Mouse (Mus musculus) neural tube, embryonic 12.5 days (tissue): ENCODE results near the gene Ubl5. TPM values are rescaled to one million over a fixed set of nuclear protein-coding genes. Genes with fewer than 3 reads are reported as not detected.

Experiments
- ATAC-seq: fragments of 200-750 bp; cut with Nextera tagmentation; 2 replicates; pipeline ENCODE4 v1.8.0; 2017; ENCODE audit warnings: low read depth, mild to moderate bottlenecking, moderate TSS enrichment, moderate library complexity; ENCODE audit not compliant: low FRiP score
- H3K27ac ChIP-seq: fragments of 300-500 bp; sonication (generic); 2 replicates; pipeline ENCODE4 v1.5.1; 2016
- H3K27me3 ChIP-seq: fragments of 300-500 bp; sonication (generic); replicated peaks from 2 replicates; pipeline ENCODE4 v1.6.1; 2016; ENCODE audit warnings: mild to moderate bottlenecking
- H3K36me3 ChIP-seq: fragments of 300-500 bp; sonication (generic); 2 replicates; pipeline ENCODE4 v1.6.1; 2016; ENCODE audit warnings: mild to moderate bottlenecking
- H3K4me1 ChIP-seq: fragments of 300-500 bp; sonication (generic); 2 replicates; pipeline ENCODE4 v1.6.1; 2016
- H3K4me2 ChIP-seq: fragments of 300-500 bp; sonication (generic); replicated peaks from 2 replicates; pipeline ENCODE4 v1.6.1; 2016; ENCODE audit warnings: mild to moderate bottlenecking
- H3K4me3 ChIP-seq: fragments of 300-500 bp; sonication (generic); 2 replicates; pipeline ENCODE4 v1.5.1; 2016
- H3K9ac ChIP-seq: fragments of 300-500 bp; sonication (generic); 2 replicates; pipeline ENCODE4 v1.6.1; 2016; ENCODE audit warnings: mild to moderate bottlenecking
- H3K9me3 ChIP-seq: fragments of 300-500 bp; sonication (generic); 2 replicates; pipeline ENCODE4 v1.6.1; 2016; ENCODE audit warnings: mild to moderate bottlenecking
- WGBS: fragments of 180-500 bp; shearing (Covaris S2); methylation state at CpG from one replicate; pipeline ENCODE4 v1.1.7; 2016; 5-methylcytosine and 5-hydroxymethylcytosine counted together
- polyA plus RNA-seq: library from polyadenylated mRNA; unstranded; fragments of >200 nt; fragmentation: Nextera tagmentation; extraction: Ambion mirVana; gene quantifications from 2 replicates; pipeline ENCODE4 v1.2.1, GENCODE M21; 2016

Ubl5 gene
- polyA plus RNA-seq, 1 experiment from 2014 or later: 463 TPM

DNA sequence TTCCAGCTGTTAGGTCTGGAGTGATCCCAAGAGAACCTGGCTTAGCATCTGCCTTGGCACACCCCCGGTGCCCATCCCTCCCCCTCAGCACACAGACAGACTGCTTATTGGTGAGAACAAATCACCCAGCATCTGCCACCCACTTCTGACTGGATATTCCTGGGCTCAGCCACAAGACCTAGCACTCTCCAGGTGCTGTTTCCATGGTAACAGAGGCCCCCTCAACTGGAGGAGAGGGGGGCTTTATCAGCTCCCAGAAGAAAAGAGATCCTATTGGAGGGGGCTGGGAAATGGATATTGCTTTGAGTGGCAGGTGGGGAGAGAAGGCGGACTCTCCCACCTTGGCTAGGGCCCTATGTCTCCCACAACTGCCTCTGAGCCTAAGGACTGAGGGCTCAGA lies 21.3 kb downstream of the Ubl5 start:
- WGBS: 61% methylated on average over 2 of the region's 2 CpGs
- peaks cover 50% of the 10 kb centered on the region for H3K4me1 ChIP-seq
- no peak overlapping the region for H3K4me3 ChIP-seq
- H3K27ac ChIP-seq: peak overlapping the region; percentile 79; the same call in 1 of the 2 replicates
- H3K9me3 ChIP-seq: no peaks in the 10 kb centered on the region
- no peaks in the 10 kb centered on the region for H3K27me3 ChIP-seq
- H3K4me2 ChIP-seq: 0 out of 2 replicates have a peak overlapping the region, but pooled peaks have one; percentile 17
- H3K36me3 ChIP-seq: peaks cover 46% of the 10 kb centered on the region
- peak; percentile 15 for ATAC-seq
- no peak overlapping the region for H3K9ac ChIP-seq

DNA sequence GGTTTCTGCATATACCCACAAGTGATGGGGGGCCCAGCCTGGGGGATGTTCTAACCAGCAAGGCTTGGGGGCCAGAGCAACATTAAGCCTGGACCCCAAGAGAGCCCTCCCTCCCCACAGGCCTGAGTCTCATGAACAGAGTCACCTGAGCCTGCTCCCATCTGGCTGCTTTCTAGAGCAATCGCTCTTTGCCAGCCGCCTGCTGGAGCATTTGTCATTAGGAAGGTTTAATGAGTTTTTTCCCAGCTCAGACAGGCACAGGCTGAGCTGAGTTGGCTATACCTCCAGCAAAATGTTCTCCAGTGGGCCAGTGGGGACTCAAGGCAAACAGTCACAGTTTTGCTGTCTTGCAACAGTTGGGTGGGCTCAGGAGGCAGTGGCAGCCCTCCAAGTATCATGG lies 21.7 kb downstream of the Ubl5 start:
- H3K9me3 ChIP-seq: no peaks in the 10 kb centered on the region
- 0 out of 2 replicates have a peak overlapping the region, but pooled peaks have one; percentile 17 for H3K4me2 ChIP-seq
- peaks cover 43% of the 10 kb centered on the region for H3K36me3 ChIP-seq
- peaks cover 50% of the 10 kb centered on the region for H3K4me1 ChIP-seq
- peak overlapping the region; percentile 79; the same call in 1 of the 2 replicates for H3K27ac ChIP-seq
- no peak overlapping the region for H3K4me3 ChIP-seq
- peak; percentile 12 for ATAC-seq
- H3K9ac ChIP-seq: no peak overlapping the region
- H3K27me3 ChIP-seq: no peaks in the 10 kb centered on the region
- WGBS: 24% methylated on average over 2 of the region's 2 CpGs

DNA sequence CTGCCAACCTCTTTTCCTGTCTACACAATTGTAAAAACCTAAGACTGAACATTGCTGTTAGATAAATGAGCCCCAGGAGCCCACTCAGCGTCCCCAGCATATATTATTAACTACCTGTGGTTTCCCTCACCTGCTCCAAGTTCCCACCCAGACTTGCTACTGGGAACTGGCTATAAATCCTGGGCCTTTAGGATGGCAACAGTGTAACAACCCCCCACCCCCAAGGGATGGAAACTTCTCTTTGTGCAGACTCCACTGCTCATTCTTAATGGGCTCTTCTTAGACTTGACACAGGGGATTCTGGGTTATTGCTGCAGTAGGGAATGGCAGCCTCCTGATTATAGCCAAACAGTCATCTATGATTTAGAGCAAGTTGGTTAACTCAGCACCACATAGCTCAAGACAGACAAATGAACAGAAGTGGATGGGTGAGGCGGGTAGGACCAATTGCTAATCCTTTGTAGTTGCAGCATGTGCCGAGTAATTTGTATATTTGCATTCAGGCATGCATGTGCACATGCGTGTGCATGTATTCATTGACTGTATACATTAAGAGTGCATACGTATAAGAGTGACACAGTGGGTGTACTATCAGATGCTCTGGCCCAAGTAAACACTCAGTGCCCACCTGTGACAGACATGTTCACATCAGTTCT lies 22.4 kb downstream of the Ubl5 start:
- peak; percentile 8 for ATAC-seq
- H3K27me3 ChIP-seq: no peaks in the 10 kb centered on the region
- H3K36me3 ChIP-seq: peaks cover 36% of the 10 kb centered on the region
- no peaks in the 10 kb centered on the region for H3K9me3 ChIP-seq
- H3K4me2 ChIP-seq: no peak overlapping the region
- peaks cover 50% of the 10 kb centered on the region for H3K4me1 ChIP-seq
- H3K9ac ChIP-seq: no peak overlapping the region
- WGBS: 61% methylated on average over 5 of the region's 5 CpGs
- peak overlapping the region; percentile 79 for H3K27ac ChIP-seq
- H3K4me3 ChIP-seq: no peak overlapping the region

GRCm38 (mm10) chr9:20665925-20666324 lies 23.2 kb downstream of the Ubl5 start:
- Histone ChIP-seq H3K4me1 (peaks cover 50% of the 10 kb centered on the region), H3K36me3 (peaks cover 29% of the 10 kb centered on the region), H3K27me3 (no peaks in the 10 kb centered on the region), H3K9ac (no peak overlapping the region), H3K4me2 (peak overlapping the region; percentile 27; the same call in 1 of the 2 replicates), H3K27ac (0 out of 2 replicates have a peak overlapping the region, but pooled peaks have one; percentile 79), H3K4me3 (no peak overlapping the region), H3K9me3 (no peaks in the 10 kb centered on the region)
- ATAC-seq: 0 out of 2 replicates have a peak, but pooled peaks have one; percentile 1
- WGBS: 11% methylated on average over 8 of the region's 8 CpGs

GRCm38 (mm10) chr9:20666510-20667034 lies 23.9 kb downstream of the Ubl5 start:
- H3K9ac ChIP-seq: no peak overlapping the region
- no peak for ATAC-seq
- H3K36me3 ChIP-seq: peaks cover 23% of the 10 kb centered on the region
- H3K4me1 ChIP-seq: peaks cover 50% of the 10 kb centered on the region
- H3K9me3 ChIP-seq: no peaks in the 10 kb centered on the region
- 24% methylated on average over 7 of the region's 7 CpGs for WGBS
- H3K4me2 ChIP-seq: 0 out of 2 replicates have a peak overlapping the region, but pooled peaks have one; percentile 27
- H3K4me3 ChIP-seq: no peak overlapping the region
- no peaks in the 10 kb centered on the region for H3K27me3 ChIP-seq
- no peak overlapping the region for H3K27ac ChIP-seq

GRCm38 (mm10) chr9:20668065-20668464 lies 25.4 kb downstream of the Ubl5 start:
- no peaks in the 10 kb centered on the region for H3K9me3 ChIP-seq
- H3K9ac ChIP-seq: no peak overlapping the region
- no peak overlapping the region for H3K4me3 ChIP-seq
- no peak overlapping the region for H3K4me2 ChIP-seq
- no peaks in the 10 kb centered on the region for H3K27me3 ChIP-seq
- no peak overlapping the region for H3K27ac ChIP-seq
- peaks cover 37% of the 10 kb centered on the region for H3K4me1 ChIP-seq
- peaks cover 15% of the 10 kb centered on the region for H3K36me3 ChIP-seq
- WGBS: 92% methylated on average over 22 of the region's 22 CpGs
- no peak for ATAC-seq

DNA sequence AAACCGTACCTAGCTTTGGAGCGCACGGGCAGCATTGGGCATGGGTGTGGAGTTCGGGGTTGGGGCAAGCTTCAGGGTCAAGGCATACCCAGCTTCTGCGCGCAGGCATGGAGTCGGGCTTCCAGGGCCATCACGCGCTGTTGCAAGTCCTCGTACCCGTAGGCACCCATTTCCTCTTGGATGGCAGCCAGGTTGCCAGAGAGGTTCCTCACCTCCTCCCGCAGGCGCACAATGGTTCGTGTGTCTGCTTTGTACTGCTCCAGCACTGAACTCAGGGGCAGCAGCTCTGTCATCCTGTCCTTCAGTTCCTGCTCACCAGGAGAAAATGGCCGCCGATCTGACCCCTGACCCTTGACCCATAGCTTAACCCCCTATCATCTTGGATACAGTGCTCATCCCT lies 29.4 kb downstream of the Ubl5 start:
- no peak overlapping the region for H3K4me3 ChIP-seq
- no peaks in the 10 kb centered on the region for H3K4me1 ChIP-seq
- no peak overlapping the region for H3K4me2 ChIP-seq
- WGBS: 89% methylated on average over 16 of the region's 16 CpGs
- H3K27me3 ChIP-seq: no peaks in the 10 kb centered on the region
- H3K9ac ChIP-seq: no peak overlapping the region
- no peak overlapping the region for H3K27ac ChIP-seq
- no peaks in the 10 kb centered on the region for H3K9me3 ChIP-seq
- peaks cover 10% of the 10 kb centered on the region; the same call in 1 of the 2 replicates for H3K36me3 ChIP-seq
- ATAC-seq: no peak

- peaks cover 3% of the 10 kb centered on the region; the same call in 1 of the 2 replicates for H3K36me3 ChIP-seq
- H3K9me3 ChIP-seq: no peaks in the 10 kb centered on the region
- H3K9ac ChIP-seq: no peak overlapping the region
- no peak overlapping the region for H3K4me3 ChIP-seq
- no peak for ATAC-seq
- H3K4me2 ChIP-seq: no peak overlapping the region
- WGBS: 94% methylated on average over 12 of the region's 12 CpGs
- H3K4me1 ChIP-seq: no peaks in the 10 kb centered on the region
- H3K27ac ChIP-seq: no peak overlapping the region
- H3K27me3 ChIP-seq: no peaks in the 10 kb centered on the region
These were observed 35.2 kb downstream of the Ubl5 start for GRCm38 (mm10) chr9:20677892-20678291.

- WGBS: 66% methylated on average over 9 of the region's 9 CpGs
These were observed 37.8 kb downstream of the Ubl5 start for GRCm38 (mm10) chr9:20680378-20680958.

DNA sequence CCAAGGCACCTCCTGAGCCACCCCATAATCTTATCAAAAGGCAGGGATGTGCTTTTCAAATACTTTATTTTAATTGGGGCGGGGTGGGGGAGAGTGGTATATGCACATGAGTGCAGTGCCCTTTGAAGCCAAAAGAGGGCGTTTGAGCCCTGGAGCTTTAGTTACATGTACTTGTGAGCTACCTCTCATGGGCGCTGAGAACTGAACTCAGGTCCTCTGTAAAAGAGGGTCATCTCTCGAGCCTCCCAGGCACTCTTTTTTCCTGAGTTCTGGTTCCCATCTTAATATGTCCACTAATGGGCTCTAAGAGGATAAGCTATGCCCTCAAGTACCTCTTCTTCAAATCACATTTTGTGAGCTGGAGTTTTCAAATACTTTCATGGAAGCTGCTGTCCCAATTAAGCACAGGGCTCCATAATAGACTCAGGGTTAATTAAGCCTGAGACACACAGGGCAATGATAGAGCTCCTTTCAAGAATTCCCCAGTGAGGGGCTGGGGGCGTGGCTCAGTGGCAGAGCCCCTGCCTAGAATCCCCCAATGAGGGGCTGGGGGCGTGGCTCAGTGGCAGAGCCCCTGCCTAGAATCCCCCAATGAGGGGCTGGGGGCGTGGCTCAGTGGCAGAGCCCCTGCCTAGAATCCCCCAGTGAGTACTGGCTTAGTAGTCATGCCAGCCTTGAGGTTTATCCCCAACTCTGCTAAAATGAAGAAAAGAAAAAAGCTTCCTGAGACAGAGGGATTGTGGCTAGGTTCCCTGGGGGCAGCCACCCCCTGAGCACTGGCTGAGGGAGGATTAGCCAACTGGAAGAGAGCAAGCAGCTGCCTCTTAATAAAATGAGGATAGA lies 39.1 kb downstream of the Ubl5 start:
- Histone ChIP-seq H3K4me2 (no peak overlapping the region), H3K27me3 (no peaks in the 10 kb centered on the region), H3K4me3 (no peak overlapping the region), H3K36me3 (no peaks in the 10 kb centered on the region), H3K27ac (no peak overlapping the region), H3K9me3 (no peaks in the 10 kb centered on the region), H3K9ac (no peak overlapping the region), H3K4me1 (no peaks in the 10 kb centered on the region)
- WGBS: 50% methylated on average over 7 of the region's 7 CpGs
- peak; percentile 66; the same call in 1 of the 2 replicates for ATAC-seq

More at GRCm38 (mm10) chr9:20680378-20680958, 37.8 kb downstream of the Ubl5 start:
- no peaks in the 10 kb centered on the region for H3K4me1 ChIP-seq
- no peak overlapping the region for H3K9ac ChIP-seq
- H3K4me3 ChIP-seq: no peak overlapping the region
- H3K9me3 ChIP-seq: no peaks in the 10 kb centered on the region
- no peak for ATAC-seq
- no peaks in the 10 kb centered on the region for H3K36me3 ChIP-seq
- no peak overlapping the region for H3K27ac ChIP-seq
- no peaks in the 10 kb centered on the region for H3K27me3 ChIP-seq
- no peak overlapping the region for H3K4me2 ChIP-seq

DNA sequence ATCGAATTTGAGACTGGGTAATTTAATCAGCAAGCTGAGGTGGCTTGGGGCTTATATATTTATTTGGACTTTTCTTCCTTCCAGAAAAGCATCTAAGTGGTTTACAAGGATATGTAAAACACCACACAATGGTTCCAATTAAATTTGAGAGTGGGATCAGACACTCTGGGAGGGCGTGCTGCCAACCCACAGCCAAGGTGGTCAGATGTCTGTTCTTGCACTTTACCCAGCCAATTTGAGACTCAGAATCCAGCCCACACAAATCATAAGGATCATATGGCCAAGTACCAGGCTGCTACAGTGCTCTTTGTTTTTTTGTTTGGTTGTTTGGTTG lies 39.7 kb downstream of the Ubl5 start:
- WGBS: 76% methylated on average over 2 of the region's 2 CpGs
- Histone ChIP-seq H3K27ac (no peak overlapping the region), H3K9ac (no peak overlapping the region), H3K27me3 (no peaks in the 10 kb centered on the region), H3K4me2 (no peak overlapping the region), H3K9me3 (no peaks in the 10 kb centered on the region), H3K36me3 (no peaks in the 10 kb centered on the region), H3K4me1 (no peaks in the 10 kb centered on the region), H3K4me3 (no peak overlapping the region)
- ATAC-seq: no peak
